Mouse (Mus musculus) thymus, postnatal 10 days (tissue): Measurements from ENCODE around the gene Paqr6.
A peak's percentile ranks its signal among the peaks of the same experiment; 100 is the strongest.

Source experiments
- DNase-seq, 2 experiments: peaks; one replicate each; pipeline ENCODE4 v3.0.0; 2021; ENCODE audit warnings: low spot score in 2 of 2

The Paqr6 gene

DNA sequence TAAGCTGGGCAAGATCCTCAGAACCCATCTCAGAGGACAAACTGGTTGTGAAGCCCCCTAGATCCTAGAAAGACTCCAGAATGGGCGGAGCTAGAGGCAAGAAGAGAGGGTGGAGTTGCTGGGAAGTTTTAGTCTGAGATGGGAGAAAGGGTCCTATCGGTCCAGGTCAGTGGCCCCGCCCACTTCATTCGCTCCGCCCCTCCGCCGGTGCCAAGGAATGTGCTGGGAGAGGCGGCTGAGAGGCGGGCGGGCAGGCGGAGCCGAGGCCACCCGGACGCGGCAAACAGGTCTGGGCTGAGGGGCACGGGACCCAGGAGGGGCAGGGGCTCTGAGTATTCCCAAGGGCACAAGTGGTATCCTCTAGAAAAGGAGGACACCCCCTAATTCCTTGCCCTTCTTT, at the start of gene Paqr6:
TSS of gene Paqr6 (plus strand) at position 248 of the 400 bp plus-strand sequence.
- DNase-seq, result no peak

DNA sequence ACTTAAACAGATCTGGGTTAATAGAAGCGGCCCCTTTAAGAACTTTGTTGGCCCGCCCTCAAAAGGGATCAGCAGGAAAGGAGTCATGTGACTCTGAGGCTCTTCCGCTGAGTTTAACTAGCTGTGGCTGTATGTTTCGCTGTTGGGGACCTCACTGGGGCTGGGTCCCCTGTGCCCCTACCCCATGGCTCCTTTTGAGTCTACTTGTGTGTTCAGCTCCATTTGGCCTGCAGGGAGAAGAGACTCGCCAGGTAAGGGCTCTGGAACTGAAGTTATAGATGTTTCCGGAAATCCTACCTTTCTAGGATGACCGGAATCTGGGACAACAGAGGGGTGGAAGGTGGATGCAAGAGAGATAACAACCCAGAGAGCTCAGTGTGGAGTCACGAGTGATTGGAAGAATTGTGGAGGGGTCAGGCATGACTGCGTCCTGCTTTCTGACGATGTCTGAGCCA, 39.4 kb upstream of the Paqr6 start, which contains the start of gene Glmp:
TSS of gene Glmp (plus strand) at position 73 of the 455 bp plus-strand sequence.
- DNase-seq, result peak in 1 of 2 experiments; percentile 45

DNA sequence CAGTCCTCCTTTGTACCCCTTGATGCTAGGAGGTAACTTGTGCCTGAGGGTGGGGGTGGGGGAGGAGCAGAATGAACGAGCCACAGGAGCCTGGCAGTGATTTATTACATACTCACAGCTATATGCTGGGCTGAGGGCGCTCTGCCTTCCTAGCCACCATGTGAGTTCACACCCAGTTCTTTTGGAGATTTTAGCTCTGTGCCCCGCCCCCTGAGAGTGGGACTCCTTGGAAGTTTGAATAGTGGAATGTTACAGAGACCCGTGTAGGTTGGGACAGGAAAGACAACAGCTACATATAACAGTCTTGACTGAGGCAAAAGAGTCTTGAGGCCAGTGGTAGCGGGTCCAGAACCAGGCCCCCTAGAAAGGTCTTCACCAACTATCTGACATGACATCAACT, 35.4 kb upstream of the Paqr6 start:
- no peak for DNase-seq

DNA sequence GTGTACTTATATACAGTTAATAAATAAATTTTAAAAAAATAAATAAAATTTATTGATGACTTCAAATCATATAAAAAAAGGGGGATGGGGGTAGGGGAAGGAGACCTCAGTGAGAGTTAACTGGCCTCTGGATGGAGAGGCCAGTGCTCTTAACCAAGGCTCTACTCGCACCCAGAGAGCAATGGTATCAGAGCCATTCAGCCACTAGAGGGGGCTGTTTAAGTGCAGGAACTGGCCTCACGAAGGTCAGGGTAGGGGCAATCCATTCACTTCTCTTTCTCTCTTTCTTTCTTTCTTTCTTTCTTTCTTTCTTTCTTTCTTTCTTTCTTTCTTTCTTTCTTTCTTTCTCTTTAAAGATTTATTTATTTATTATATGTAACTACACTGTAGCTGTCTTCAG, 33.1 kb upstream of the Paqr6 start:
- peak in 1 of 2 experiments; percentile 73 for DNase-seq

DNA sequence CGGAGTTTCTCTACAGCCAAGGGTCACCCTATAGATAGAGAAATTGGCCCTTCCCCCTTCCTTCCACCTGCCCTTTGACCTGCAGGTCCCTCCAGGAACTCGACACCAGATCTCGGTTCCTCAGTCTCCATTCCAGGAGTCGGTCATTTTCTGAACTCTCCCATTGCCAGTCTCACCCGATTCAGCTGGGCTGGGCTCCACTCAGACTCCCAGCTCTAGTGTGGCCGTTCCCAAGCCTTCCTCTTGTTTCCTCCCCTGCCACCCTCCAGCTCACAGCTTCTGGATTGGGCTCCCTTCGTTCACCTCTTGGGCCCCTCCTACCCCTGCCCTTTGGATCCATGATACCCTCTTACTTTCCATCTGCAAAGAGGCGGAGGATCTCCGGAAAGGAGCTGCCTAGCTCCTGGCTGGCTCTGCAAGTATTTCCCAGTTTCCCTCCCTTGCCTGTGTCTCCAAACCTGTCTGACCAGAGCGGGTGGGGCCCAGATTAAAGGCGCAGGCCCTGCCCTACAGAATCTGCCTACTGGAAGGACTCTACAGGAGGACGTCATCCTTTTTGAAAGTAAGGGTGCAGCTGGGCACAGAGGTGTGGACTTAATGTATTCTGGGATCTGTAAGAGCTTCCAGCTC, 30.2 kb upstream of the Paqr6 start:
- no peak for DNase-seq

DNA sequence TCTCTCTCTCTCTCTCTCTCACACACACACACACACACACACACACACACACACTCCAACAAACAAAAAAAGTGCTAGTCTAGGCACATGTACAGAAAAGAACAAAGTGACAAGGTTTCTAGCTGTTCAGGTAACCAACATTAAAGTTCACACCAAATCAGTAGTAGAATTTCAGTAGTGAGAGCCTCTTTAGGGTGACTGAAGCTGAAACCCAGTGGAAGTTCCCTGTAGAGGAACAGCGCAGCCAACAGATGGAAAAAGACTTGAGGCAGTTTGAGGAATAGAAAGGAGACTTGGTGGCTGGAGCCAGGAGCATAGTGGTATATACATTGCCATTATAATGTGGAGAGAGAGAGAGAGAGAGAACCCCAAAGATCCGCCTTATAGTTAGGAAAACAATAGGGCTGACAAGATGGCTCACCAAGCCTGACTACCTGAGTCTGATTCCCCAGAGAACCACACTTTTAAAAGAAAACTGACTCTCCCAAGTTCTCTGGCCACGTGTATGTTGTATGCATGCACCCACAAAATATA, 29.4 kb upstream of the Paqr6 start:
- no peak for DNase-seq

DNA sequence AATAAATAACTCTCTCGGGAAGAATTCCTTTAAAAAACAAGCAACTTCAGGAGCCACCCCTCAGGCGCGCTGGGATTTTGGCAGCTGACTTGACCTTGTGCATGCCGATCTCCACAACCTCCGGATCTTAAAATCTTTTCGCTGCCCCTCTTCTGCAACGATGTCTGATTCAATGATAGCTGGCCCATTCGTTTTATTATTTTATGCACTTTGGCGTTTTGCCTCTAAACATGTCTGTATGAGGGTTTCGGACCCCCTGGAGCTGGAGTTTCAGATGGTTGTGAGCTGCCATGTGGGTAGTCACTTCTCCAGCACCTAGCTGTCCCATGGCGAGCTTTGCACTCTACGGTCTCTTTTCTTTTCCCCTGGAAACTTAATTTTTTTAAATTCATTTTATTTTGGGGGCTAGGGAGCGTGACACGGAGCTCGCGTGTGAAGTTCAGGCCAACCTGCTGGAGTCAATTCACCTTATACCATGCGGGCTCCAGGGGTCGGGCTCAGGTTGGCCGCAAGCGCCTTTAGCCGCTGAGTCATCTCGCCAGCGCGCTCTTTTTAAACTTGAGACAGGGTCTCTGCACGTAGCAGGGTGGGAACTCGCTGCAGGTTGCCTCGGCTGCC, 28.8 kb upstream of the Paqr6 start:
- DNase-seq, result no peak

DNA sequence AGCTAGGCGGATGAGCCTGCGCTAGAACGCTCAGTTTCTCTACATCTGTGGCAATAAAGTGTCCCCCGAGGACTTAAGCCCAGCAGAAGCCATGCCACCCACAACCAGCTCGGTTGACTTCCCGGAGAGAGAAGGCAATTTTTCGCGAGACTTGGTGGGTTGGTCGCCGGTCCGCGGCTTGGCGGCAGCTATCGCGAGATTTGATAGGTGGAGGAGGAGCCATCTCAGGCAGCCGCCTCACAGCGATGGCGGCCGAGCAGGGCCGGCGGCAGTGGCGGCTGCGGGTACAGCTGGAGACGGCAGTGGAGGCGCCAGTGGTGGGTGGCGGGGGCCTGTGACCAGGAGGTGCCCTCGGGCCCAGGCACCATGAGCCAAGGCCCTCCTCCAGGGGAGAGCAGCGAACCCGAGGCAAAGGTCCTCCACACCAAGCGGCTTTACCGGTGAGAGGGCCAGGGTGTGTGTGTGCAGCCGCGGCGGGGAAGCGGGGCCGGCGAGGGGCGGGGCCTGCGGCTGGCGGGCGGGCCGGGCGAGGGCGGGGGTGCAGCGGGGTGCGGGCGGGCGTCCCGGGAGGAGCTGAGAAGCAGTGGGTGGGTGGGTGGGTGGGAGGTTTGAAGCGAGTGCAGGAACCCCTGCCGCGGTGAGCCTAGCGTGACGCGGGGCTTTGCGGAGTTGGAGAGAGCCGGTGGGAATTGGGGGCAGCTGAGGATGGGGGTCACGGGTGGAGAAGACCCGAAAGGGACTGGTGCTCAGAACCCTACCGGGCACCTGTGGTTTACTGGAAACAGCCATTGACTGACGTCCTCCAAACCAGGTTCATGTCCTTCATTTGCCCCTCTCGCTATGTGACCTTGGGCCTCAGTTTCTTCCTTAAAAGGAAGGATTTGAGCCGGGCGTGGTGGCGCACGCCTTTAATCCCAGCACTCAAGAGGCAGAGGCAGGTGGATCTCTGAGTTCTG, 28.0 kb upstream of the Paqr6 start, which contains the start of the genes Tmem79 and Smg5:
TSS of gene Tmem79 (minus strand) at position 91 of the 956 bp plus-strand sequence.
TSS of gene Smg5 (plus strand) at position 203 of the 956 bp plus-strand sequence.
- DNase-seq, result peak; percentile 95 to 97

DNA sequence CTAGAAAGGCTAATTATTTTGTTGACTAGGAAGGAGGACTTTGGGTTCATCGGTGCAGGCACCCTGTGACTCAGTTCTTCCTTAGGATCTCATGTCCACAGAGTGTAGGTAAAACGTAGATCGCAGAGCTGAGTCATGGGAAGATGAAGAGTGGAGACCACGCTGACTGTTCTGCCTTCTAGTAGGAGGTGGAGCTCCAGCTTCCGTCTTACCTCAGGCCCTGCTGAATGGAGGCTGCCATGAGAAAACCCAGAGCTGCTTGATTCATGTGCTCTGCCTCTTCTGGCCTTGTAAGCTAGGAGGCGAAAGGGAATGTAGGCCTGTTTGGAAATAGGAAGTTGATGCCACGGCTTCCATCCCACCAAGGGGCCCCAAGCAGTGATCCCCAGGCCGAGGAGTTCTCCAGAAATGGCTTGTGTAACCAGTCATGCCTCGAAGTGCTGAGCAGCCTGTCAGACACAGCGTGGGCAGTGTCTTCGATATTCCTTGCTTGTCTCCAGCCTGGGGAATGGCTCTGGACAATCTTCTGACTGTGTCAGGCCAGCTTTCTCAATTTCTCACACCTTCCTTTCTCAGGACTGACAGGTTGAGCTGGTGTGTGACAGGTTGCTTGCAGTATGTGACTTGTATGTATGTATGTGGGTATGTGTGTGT, 26.9 kb upstream of the Paqr6 start:
- no peak for DNase-seq

DNA sequence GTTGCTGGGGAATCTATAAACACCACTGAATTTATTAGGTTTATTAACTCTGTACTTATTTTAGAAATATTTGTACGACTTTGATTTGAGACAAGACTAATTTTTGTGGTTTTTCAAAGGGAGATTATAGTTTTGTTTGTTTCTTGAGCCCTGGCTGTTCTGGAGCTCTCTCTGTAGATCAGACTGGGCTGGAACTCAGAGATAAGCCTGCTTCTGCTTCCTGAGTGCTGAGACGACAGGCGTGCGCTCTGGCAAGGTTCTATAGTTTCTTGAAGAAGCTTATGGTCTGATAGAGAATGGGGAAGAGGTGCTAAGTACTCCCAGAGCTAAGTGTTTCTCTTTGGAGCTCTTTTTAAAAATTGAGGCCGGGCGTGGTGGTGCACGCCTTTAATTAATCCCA, 26.1 kb upstream of the Paqr6 start:
- DNase-seq, result no peak

DNA sequence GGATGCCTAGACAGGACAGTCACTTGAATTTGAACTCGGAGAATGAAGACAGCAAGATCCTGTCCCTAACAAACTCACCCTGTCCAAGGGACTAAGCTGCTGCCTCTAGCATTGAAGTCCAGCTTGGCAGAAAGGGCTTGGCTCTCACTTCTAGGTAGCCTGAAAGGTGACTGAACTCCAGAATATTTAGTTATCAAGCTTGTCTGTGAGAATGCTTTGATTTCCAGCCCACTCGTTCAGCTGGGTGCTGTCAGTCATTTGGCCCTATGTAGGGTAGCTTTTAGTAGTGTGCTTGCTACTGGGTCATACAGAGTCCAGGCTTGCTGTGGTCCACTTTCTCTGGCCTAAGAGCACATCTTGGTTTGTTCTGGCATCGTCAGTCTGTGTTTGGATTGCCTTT, 25.4 kb upstream of the Paqr6 start:
- no peak for DNase-seq

DNA sequence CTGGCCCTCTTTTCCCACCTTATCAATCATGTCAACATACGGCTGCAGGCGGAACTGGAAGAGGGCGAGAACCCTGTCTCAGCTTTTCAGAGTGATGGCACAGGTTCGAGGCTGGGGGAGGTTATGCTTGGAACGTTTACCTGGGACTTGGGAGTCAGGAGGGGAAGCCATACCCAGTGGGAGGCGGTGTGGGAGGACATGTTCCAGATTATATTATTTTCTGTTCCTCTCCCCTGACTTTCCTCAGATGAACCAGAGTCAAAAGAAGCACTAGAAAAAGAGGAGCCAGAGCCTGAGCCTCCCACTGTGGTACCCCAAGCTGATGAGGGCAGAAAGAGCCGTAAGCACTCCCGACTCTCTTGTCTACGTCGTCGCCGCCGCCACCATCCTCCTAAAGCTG, 13.7 kb upstream of the Paqr6 start:
- no peak for DNase-seq

DNA sequence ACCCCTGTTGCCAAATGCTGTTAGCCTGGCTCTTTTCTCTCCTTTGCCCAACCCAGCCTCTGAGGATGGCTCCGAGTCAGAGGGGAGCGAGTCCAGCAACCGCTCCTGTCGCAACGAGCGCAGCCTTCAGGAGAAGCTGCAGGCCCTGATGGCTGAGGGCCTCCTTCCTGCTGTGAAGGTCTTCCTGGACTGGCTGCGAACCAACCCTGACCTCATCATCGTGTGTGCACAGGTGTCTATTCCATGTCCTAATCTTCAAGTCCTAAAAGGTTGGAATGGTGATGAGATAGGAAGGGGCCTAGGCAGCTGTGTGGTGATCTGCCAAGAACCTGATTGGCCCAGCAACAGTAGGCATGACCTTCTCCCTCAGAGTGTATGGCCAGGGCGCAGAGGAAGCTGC, 11.5 kb upstream of the Paqr6 start:
- no peak for DNase-seq

DNA sequence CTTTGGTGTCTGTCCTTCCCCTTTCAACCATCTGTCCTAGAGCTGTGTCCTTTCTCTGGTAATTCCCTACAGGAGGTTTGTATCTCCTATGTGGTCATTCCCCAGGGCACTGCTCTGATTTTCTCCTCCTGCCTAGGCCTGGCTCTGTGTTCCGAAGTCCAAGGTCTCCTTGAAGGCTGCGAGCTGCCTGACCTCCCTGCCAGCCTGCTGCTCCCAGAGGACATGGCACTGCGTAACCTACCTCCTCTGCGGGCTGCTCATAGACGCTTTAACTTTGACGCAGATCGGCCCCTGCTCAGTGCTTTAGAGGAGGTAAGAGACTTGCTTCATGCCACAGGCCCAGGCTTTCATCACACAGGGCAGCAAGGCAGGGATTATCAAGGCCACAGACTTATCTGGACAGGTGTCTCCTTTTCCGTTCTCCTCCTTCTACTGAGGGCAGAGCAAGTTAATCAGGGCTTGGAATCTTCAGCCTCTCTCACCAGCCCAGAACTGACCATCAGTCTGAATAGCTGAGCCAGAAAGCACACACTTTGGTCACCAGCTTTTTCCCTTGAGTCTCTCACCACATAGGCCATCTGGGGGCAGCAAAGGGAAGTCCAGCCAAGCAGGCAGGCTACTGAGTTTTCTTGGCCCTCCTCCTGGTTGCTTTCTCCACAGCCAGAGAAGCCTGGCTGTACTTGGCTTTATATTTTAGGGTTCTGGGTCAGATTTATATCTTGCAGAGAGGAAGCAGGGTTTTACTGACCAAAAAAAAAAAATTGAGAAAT, 9.8 kb upstream of the Paqr6 start:
- no peak for DNase-seq

DNA sequence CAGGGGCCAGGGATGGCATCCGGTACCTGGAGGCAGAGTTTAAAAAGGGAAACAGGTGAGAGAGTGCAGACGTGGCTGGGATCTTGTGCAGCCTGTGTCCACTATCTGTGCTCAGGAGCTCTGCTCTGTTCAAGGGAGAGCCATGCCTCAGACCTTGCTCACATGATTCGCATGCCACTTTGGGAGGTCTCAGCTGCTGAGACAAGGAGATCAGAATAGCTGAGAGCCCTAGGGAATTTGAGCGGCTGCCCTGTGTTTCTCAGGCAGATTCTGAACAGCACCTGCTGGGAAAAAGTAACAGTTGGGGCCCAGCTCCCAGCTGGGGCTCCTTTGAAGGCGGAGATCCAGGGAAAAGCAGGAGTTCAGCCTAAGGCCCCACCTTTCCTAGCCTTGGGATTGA, 4.8 kb upstream of the Paqr6 start:
- no peak for DNase-seq

DNA sequence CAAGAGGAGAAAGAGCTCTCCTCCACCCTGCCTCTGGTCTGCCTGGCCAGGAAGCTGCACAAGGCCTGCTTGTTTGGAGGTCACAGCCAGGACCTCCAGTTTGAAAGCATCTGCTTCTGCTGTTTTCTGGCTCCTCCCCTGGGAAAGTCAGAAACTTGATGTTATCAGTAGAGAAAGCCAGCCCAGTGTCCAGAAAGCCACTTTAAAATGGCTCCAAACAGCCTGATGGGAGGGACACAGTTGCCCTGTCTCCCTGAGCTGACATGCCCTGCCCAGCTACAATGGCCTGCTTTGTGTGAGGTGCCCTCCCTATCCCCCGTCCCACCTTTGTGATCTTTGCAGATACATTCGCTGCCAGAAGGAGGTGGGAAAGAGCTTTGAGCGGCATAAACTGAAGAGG, 4.4 kb upstream of the Paqr6 start:
- DNase-seq, result no peak

DNA sequence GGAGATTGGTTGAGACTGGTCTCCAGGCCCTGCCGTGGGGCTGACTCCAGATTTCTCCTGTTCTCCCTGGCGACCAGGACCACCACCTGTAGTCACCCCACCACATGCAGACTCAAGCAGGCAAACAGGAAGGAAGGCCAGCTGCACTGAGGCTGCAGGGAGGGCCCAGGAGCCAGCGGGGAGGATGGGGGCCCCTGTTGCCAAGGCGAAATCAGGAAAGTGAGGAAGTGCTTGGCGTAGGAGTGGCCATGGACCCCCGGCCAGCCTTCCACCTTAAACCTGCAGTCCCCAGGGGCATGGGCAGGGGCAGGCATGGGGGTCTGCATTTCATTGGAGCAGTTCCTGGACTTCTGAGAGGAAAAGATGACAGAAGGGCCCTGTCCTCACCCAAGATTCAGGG, 3.3 kb upstream of the Paqr6 start:
- DNase-seq, result peak in 1 of 2 experiments; percentile 18

DNA sequence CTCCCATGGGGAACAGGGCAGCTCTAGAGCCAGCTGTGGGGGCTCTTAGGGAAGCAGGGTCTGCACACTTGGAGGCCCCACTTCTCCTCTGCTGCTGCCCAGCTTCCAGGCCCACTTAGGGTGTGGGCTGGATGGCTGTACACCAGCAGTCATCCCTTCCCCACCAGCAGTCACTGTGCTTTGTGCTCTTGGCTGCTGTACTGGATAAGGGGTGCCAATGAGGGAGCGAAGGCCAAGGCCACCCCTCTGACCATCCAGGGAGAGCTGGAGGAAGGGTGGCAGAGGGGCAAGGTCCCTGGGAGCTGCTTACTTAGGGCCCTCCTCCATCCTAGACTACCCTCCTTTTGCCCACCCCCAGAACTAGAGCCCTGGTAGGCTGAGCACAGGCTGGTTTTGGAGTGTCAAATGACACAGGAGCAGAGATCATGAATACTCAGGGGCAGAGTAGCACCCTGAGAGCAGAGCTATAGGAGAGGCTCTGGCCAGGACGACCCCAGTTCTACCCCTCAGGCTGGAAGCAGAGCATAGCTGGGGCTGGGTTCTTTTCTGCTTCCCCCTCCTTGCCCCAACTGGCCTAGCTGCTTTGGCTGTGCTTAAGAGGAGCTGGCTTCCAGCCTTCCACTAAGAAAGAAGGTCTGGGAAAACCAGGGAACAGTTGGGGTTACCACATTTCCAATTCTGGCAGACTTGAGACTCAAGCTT, 2.6 kb upstream of the Paqr6 start:
- no peak for DNase-seq

DNA sequence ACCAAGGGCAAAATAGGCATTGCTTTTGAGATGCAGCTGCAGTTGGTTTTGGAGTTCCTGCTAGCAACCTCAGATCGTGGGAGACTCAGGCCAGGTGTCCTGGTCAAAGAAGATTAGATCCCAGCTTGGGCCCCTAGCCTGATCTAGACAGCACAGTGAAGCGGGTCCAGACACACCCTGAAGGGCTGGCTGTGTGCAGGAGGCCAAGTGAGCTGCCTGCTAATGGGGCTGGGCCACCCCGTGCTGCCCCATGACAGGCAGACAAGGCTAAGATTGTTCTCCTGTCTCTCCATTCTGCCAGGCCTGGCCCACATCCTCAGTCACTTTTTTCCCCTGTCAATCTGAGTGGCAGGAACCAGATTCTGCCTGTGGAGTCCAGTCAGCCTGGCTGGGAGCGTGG, 684 bp upstream of the Paqr6 start:
- no peak for DNase-seq

DNA sequence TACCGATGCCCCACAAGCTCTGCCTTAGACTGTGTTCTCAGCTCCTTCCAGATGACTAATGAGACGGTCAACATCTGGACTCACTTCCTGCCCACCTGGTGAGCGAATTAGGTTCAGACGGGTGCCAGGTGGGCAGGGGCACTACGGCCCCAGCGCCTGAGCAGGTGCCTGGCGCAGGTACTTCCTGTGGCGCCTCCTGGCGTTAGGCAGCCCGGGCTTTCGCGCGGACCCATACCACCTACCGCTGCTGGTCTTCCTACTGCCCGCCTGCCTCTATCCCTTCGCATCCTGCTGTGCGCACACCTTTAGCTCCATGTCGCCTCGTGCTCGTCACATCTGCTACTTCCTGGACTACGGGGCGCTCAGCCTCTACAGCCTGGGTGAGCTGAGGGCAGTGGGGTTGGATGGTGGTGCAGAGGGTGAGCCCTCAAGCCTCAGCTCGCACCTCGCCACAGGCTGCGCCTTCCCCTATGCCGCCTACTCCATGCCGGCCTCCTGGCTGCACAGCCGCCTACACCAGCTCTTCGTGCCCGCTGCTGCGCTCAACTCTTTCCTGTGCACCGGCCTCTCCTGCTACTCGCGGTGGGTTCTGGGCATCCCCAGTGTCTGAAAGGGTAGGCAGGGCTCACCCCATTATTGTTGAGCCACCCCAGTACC, 1.4 kb downstream of the Paqr6 start:
- peak in 1 of 2 experiments; percentile 14 for DNase-seq
